Mouse (Mus musculus): ENCODE measurements around the gene Oca2.

Oca2 gene

DNA sequence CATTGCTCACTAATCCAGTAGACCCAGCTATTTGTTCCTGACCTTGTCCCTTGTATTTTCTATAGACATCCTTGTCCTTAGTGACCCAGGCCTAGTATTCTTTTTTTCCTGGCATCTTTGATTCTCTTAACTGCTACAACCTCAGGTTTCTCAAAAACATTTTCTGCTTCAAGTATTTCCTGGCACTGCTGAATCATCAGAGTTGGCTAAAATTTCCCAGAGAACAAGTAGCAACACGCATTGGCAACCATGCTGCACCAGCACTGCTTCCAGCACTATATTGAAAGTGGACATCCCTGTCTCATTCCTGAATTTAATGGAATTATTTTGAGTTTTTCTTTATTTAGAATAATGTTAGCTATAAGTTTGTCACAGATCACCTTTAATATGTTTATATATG, 143.1 kb downstream of the Oca2 start:
- no peak for DNase-seq (ENCODE audit: low read depth)

DNA sequence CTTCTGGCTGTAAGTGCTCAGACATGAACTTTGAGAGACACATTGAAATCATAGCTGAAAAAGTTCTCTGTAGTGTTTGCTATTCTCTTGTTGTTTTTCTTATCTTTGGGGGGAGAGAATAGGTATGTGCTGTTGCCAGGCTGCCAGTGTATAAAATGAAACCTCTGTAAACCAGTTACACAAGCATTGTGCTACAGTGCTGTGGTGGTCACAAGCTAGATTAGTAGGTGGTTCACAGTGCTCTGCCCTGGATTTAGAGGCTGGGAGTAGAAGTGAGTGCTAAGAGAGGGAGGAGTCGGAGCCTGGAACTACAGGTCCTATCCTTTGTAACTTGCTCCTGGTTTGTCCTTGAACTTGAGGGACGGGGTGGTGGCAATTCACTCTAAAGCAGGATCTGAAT, 148.7 kb downstream of the Oca2 start:
- no peak for DNase-seq (ENCODE audit: low read depth)

DNA sequence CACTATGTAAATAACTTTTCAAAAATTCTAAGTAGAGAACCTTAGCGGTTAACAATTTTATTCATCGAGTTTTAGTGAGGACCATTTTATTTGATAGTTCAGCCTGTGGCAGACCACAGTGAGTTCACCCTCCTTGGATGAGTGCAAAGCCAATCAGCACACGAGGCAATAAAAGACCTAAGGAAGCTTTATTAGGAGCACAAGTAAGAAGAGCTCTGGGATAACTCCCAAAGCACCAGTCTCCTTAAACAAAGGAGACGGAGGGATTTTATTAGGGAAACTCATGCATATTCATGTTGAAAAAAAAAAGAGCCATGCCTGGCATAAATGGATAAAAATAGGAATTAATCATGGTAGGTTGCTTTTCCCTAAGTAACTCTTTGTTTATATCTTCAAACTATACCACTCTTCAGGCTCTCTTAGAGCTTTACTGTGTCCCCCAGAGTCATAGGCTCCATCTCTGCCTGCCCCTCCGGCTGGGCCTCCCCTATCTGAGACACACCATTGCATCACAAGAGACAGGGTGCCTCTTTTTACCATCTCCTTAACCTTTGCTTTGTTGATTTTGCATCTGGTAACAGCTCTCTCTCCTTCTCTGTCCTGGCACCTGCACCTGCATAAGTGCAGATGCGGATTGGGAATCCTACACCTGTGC, 178.7 kb downstream of the Oca2 start:
- no peak for DNase-seq (ENCODE audit: low read depth)

DNA sequence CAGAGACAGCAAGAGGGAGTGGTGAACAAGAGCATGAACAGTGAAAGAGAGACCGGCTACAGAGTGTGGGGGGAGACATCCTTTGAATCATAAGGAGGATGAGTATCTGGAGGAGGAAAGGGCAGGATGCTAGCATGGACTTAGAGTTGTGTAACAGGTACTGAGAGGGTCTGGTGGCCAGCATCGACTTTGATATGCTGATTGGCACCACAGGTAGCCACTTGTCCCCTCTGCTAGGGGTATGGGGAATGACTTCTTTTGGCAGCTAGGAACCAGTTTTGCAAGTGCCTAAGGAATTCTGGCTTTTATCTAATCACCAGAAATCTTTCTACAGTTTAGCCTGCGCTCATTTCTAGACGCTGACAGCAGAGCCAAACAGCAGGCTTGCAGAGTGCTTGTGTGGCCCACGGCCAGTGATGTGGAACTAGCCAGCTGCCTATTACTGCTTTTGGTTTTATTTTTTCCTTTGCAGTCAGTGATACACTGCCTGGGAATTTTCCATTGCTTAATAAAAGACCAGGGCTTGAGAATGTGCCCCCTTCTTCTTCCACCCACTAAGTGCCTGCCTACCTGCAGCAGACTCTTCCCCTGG, 179.8 kb downstream of the Oca2 start:
- no peak for DNase-seq (ENCODE audit: low read depth)

DNA sequence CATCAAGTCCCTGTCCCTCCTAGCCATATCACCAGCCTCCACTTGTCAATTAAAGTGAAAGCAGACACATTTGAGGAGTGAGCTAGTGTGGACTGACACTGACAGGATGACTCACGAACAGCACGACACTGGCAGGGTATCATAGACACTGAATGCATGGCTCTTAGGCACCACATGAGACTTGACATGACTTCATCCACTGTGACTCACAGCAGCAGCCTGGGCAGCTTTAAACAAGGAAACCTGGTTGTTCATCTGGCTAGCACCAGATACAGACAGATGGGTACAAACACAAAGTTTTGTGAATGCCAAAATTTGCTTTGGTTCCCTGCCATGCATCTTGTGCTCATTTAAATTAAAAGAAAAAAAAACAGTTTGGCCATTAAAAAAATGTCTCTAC, 182.4 kb downstream of the Oca2 start:
- no peak for DNase-seq (ENCODE audit: low read depth)

DNA sequence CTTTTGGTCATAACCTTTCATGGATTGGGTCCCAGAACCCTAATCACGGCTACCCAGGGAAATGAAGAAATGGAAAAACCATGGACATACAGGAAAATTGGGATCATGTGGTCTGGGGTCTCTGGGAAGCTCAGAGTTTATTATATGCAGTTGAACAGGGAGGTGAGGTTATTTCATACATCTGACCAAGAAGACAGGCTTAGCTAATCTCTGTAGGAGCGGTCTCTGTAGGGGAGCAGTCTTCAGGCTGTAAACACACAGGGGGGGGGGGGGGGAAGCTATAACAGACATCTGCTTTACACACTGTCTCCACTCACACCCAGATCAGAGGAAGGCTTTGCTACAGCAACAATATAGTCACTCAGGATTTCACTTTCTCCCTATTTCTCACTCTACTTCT, 184.0 kb downstream of the Oca2 start:
- no peak for DNase-seq (ENCODE audit: low read depth)

DNA sequence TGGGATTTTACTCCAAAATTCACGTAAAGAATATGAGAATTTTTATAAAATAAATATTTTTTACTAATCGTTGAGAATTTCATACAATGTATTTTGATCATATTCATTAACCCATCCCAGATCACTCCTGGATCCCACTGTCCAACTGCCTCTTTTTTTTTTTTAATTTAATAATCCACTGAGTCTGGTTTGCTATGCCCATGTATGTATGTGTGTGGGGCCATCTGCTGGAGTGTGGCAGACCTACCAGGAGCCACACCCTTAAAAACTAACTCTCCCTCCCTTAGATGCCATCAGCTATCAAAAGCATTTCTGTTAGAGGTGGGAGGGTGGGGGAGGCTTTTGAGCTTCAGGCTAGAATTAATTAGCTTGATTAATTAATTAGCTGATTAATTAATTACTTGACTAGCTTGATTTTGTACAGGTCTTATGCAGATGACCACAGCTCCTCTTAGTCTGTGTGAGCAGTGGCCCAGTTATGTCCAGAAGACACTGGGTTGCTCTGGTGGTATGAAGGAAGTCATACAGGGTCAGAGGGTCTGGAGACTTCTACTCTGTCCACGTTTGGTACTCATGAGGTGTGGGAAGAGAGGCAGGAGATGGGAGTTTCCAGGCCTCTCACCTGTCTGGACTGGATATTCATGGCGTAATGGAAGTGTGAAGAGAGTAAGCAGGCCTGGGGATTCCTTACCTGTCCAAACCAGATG, 221.4 kb downstream of the Oca2 start:
- DNase-seq (ENCODE audit: low read depth) = no peak

DNA sequence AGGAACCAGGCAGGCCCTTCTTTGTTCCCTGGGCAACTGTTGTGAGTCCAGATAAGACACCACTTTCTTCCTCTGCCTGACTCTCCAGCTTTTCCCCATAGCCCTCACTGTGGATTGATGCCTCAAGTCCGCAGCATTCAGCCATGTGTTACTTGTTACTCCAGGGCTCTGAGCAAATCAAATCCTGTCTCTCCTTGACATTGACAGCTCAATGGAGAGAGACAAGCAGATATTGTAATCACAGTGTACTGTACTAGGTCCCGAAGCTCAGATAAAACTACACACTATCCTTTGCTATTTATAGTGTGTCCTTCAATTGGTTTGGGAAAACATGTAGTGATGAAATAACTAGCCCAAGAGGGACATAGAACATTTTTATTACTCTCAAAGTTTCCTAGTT, 258.7 kb downstream of the Oca2 start:
- no peak for DNase-seq (ENCODE audit: low read depth)

DNA sequence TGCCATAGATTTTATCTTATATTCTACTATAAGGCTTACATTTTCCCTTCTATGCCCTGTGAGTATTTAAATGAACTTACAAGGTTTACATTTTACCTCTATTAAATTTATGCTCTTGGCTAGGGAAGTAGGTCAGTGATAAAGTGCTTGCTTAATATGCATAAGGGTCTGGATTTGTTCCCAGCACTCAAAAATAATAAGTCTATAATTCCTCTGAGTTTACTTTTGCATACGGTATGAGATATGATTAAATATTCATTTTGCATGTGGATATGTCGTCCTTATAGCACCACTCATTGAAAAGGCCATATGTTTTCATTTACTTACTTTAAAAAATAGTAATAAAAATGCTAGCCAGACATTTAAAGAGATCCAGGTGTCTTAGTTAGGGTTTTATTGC, 259.8 kb downstream of the Oca2 start:
- no peak for DNase-seq (ENCODE audit: low read depth)

DNA sequence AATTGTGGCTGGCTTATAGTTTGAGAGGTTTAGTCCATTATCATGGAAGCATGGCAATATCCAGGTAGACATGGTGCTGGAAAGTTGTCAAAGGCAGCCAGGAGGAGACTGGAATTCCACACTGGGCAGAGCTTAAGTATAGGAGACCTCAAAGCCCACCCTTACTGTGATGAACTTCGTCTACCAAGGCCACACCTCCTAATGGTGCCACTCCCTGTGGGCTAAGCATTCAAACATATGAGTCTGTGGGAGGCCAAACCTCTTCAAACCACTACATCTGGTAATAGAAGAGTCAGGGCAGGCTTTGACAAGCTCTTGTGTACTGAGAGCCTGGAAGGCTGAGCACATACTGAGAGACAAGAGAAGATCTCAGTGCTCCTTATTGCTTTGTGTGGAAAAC, 260.2 kb downstream of the Oca2 start:
- DNase-seq (ENCODE audit: low read depth) = no peak

DNA sequence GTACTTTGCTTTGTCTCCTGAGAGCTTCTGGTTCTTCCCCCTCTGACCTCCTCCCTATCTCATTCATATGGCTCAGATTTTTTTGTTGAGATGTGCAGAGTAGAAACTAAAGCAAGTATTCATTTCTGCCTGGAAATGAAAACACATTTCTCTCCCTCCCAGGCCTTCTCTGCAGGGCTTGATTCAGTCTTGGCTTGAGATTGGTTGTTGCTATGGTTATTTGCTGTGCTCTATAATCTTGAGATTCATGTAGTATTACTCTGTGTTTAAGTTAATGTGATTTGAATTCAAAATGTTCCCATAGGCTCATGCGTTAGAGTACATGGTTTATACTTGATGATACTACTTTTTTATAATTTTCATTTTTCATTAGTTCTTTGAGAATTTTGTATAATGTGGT, 260.9 kb downstream of the Oca2 start:
- DNase-seq (ENCODE audit: low read depth) = no peak

DNA sequence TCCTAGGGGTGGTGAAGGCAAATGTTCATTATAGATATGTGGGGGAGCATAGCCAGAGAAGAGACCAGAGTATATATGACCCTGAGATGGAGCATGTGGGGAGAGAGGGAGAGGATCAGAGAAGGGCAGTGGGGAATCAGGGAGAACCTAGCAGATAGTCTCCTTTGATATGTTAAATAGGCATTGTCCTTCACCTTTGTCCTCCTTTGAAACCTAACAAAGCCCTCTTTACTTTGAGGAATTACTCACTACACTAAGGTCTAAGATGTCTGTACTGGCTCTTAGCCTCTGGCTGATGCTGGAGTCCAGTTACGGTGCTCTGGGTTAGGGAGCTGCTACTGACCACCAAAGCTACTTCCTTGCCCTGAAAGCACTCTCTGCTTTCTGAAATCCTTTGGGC, 279.0 kb downstream of the Oca2 start:
- no peak for DNase-seq (ENCODE audit: low read depth)

DNA sequence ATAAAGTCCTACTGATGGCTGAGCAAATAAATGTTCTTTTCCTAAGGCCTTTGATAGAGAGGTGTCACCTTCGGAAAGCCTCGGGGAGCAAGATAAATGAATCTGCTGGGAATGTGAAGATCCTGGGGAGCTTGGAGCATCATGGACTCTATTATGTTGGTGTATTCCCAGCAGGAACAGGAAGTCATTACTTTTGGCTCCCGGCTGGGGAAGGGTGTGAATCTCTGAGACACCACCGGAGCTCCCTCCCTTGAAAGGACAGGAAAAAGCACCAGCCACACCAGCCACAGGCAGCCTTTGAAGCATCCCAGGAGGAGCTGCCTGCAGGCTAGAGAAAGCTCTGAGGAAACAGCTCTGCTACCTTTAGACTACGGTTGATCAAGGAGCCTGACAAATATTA, 280.2 kb downstream of the Oca2 start:
- DNase-seq (ENCODE audit: low read depth) = no peak

DNA sequence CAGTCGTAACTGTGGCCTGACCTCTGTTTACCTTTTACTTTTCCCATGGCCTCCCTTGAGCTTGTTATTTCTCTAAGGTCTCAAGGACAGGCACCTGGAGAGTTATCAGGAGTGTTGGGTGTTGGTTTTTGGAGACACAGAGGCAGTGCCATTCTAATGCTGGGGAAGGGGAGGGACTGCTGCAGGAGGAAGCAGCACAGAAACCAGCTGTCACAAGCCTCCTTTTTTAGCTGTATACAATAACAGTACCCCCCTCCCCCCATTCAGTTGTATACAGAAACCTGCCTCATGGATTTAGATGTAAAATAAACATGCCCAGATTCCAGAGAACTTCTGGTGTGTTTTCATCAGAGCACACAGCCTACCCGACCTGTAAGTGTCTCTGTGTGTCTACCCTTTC, 295.3 kb downstream of the Oca2 start:
- no peak for DNase-seq (ENCODE audit: low read depth)

DNA sequence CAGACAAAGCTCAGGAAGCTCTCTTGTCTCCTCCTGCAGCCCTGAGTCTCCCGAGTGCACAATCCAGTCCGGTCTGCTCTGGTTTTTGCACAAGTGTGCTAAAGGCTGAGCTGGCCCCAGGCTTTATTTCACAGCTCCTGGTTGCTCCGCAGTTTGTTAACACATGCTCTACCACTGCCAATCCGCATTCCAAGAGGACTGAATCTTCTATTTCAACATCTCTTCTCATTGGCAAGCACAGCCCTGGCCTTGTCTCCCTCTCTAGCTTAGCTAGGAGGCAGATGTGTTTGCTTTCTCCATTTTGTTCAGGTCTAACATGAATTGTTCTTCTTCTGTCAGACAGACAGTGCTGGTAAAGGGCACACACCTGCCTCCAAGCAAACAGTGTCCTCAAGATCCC, 309.7 kb downstream of the Oca2 start:
- DNase-seq (ENCODE audit: low read depth) = no peak

DNA sequence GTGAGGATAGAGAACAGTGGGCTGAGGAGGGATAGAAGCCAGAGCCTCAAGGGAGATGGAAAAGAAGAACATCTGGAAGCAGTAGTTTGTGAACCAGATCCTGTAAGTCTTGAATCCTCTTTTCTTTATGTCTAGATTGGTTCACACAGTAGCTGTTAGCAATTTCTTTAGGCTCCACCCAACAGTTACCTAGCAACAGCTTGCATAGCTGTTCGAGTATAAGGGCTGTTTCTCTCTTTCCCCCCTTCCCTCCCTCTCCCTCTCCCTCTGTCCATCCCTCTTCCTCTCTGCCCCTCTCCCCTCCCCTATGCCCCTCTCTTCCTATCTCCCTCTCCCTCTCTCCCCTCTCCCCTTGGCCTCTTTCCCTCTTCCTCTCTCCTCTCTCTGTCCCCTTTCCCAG, 312.2 kb downstream of the Oca2 start:
- DNase-seq (ENCODE audit: low read depth) = no peak

All from induced T-regulatory cell, adult 2 months (primary cell).